Mouse (Mus musculus) hindbrain, embryonic 15.5 days (tissue): ENCODE data around the gene Aspg. TPM values are rescaled to one million over a fixed set of nuclear protein-coding genes. Genes with fewer than 3 reads are reported as not detected.
A peak's percentile ranks its signal among the peaks of the same experiment; 100 is the strongest.

Experiments used
- ATAC-seq: fragments of 200-750 bp; cut with Nextera tagmentation; 2 replicates; pipeline ENCODE4 v1.8.0; 2017; ENCODE audit warnings: low read depth, moderate number of reproducible peaks, moderate TSS enrichment; ENCODE audit not compliant: low FRiP score
- H3K27ac ChIP-seq: fragments of 300-500 bp; sonication (generic); replicated peaks from 2 replicates; pipeline ENCODE4 v1.5.1; 2015; ENCODE audit warnings: mild to moderate bottlenecking, inconsistent platforms
- H3K27me3 ChIP-seq: fragments of 300-500 bp; sonication (generic); 2 replicates; pipeline ENCODE4 v1.6.1; 2015; ENCODE audit warnings: control low read depth, inconsistent platforms
- H3K36me3 ChIP-seq: fragments of 300-500 bp; sonication (generic); 2 replicates; pipeline ENCODE4 v1.6.1; 2015; ENCODE audit warnings: control low read depth, inconsistent platforms
- H3K4me1 ChIP-seq: fragments of 300-500 bp; sonication (generic); replicated peaks from 2 replicates; pipeline ENCODE4 v1.6.1; 2015; ENCODE audit warnings: control low read depth, inconsistent platforms
- H3K4me2 ChIP-seq: fragments of 300-500 bp; sonication (generic); 2 replicates; pipeline ENCODE4 v1.6.1; 2015; ENCODE audit warnings: moderate library complexity, mild to moderate bottlenecking, inconsistent platforms
- H3K4me3 ChIP-seq: fragments of 300-500 bp; sonication (generic); 2 replicates; pipeline ENCODE4 v1.5.1; 2015; ENCODE audit warnings: mild to moderate bottlenecking, inconsistent platforms
- H3K9ac ChIP-seq: fragments of 300-500 bp; sonication (generic); 2 replicates; pipeline ENCODE4 v1.6.1; 2015; ENCODE audit warnings: inconsistent platforms
- H3K9me3 ChIP-seq: fragments of 300-500 bp; sonication (generic); 2 replicates; pipeline ENCODE4 v1.6.1; 2016; ENCODE audit warnings: control low read depth, inconsistent platforms
- WGBS: fragments of 180-500 bp; shearing (Covaris S2); methylation state at CpG from one replicate; pipeline ENCODE4 v1.1.7; 2015; 5-methylcytosine and 5-hydroxymethylcytosine counted together
- polyA plus RNA-seq: library from polyadenylated mRNA; unstranded; fragments of >200 nt; fragmentation: Nextera tagmentation; extraction: Ambion mirVana; gene quantifications from 2 replicates; pipeline ENCODE4 v1.2.1, GENCODE M21; 2015

Gene Aspg
- polyA plus RNA-seq, result 0.86 and 1.0 TPM in 2 replicates

DNA sequence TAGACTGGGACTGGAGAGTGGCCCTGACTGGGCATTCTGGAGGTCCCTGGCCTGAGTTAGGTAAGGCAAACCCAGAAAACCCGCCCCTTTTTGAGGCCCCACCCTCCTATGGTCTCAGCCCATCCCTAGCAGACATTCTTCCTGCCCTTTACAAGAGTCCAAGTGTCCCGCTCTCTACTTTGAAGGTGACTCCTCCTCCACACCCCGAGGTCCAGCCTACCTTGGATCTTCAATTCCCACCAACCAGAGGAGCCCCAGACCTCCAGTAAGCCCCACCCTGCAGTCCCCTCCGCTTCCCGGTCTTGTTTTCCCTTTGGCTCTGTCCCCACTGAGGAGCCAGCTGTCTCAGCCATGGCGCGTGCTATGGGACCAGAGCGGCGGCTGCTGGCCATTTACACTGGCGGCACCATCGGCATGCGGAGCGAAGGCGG, at the start of gene Aspg:
Gene Aspg (plus strand): TSS at position 139 of the 431 bp plus-strand sequence.
- Histone ChIP-seq H3K27me3 (peaks cover 13% of the 10 kb centered on the region), H3K36me3 (no peaks in the 10 kb centered on the region), H3K9me3 (no peaks in the 10 kb centered on the region), H3K4me3 (no peak within 1 kb of the TSS), H3K4me1 (no peaks in the 10 kb centered on the region; the same call in 1 of the 2 replicates), H3K4me2 (peak within 1 kb of the TSS; percentile 28), H3K27ac (no peak within 1 kb of the TSS), H3K9ac (no peak within 1 kb of the TSS)
- no peak for ATAC-seq
- 6% methylated on average over 14 of the region's 14 CpGs for WGBS

DNA sequence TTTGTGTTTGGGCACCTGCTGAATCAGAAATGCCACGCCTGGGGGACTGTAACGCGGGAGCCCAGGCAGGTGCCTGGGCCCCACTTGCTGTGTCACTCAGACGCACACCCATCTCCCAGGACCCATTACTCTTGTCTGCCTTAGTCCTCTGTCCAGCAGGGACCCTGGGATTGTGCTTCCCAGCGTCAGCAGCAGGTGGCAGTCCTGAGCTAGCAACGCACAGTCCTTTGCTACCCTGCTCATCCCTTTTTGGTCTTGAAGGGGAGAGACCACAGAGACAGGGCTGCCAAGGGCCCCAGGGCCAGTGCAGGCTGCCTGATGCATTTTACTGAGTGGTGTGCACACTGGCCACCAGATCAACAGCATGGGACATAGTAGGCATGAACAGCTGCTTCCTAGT, 28.8 kb upstream of the Aspg start:
- Histone ChIP-seq H3K27ac (no peak overlapping the region), H3K4me3 (no peak overlapping the region), H3K4me2 (no peak overlapping the region), H3K4me1 (no peaks in the 10 kb centered on the region), H3K9ac (no peak overlapping the region), H3K36me3 (no peaks in the 10 kb centered on the region), H3K27me3 (no peaks in the 10 kb centered on the region), H3K9me3 (no peaks in the 10 kb centered on the region)
- 5% methylated on average over 6 of the region's 6 CpGs for WGBS
- peak; percentile 63; the same call in 1 of the 2 replicates for ATAC-seq

DNA sequence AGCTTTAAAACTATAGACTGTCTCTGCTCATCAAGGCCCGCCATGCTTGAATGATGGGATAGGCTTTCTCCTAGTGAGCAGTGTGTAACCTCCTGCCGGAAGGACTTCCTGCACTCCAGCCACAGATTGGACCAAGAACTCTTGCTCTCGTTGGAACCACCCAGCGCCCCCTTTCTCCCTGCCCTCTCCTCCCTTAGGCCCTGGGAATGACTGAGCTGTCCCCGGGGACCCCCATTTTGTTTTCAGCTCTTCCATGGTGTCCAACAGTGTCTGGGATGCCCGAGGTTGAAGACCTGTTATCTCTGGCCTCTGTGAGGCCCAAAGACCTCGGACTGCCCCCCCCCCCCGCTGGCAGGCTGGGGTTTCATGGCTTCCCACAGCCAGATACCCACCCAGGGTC, 26.6 kb upstream of the Aspg start:
- WGBS, result 79% methylated on average over 8 of the region's 8 CpGs
- Histone ChIP-seq H3K9ac (no peak overlapping the region), H3K27me3 (no peaks in the 10 kb centered on the region), H3K4me3 (no peak overlapping the region), H3K27ac (no peak overlapping the region), H3K4me1 (no peaks in the 10 kb centered on the region), H3K4me2 (no peak overlapping the region), H3K36me3 (no peaks in the 10 kb centered on the region), H3K9me3 (no peaks in the 10 kb centered on the region)
- ATAC-seq, result no peak

DNA sequence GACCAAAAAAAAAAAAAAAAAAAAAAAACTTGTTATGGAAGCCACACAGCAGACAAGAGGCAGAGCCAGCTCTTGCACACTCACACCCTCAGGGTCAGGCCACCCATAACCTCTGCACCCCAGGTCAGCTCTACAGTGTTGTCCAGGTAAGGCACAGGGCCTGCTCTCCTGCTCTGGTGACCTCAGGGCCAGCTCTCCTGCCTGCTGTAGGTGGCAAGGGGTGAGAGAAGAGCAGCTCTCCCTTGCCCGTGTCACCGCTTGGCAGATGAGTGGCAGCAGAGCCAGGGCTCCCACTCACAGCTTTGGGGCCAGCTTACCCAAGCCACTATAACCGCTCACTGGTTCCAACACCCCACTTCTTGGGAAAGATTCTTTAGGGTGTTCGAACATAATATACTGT, 25.6 kb upstream of the Aspg start:
- Histone ChIP-seq H3K27me3 (no peaks in the 10 kb centered on the region), H3K4me2 (no peak overlapping the region)

DNA sequence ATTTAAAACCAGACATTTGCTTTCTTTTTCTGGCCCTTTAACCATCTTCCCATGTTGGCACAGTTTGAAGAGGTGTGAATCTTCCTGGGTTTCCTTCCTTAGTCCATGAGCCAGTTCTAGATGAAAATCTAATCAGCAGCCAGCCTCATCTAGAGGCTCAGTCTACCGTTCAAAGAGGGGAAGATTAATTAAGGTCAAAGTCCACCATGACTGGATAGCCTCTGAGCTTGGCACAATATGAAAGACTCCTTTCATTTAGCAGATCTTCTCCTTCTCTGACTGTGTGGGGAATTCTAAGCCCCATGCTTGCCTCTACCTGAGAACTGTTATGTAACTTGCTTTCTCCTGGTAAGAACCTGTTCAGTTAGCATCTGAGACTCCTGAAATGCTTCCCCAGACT, 24.2 kb upstream of the Aspg start:
- Histone ChIP-seq H3K36me3 (no peaks in the 10 kb centered on the region), H3K4me2 (no peak overlapping the region), H3K9me3 (no peaks in the 10 kb centered on the region), H3K4me3 (no peak overlapping the region), H3K27me3 (no peaks in the 10 kb centered on the region), H3K9ac (no peak overlapping the region), H3K4me1 (no peaks in the 10 kb centered on the region; the same call in 1 of the 2 replicates), H3K27ac (no peak overlapping the region)
- WGBS, result 38% methylated on average over 1 of the region's 1 CpGs
- no peak for ATAC-seq

More for the DNA sequence above, 25.6 kb upstream of the Aspg start:
- Histone ChIP-seq H3K4me1 (no peaks in the 10 kb centered on the region), H3K4me3 (no peak overlapping the region), H3K27ac (no peak overlapping the region), H3K36me3 (no peaks in the 10 kb centered on the region), H3K9me3 (no peaks in the 10 kb centered on the region), H3K9ac (no peak overlapping the region)
- no peak for ATAC-seq
- WGBS, result 87% methylated on average over 4 of the region's 4 CpGs

DNA sequence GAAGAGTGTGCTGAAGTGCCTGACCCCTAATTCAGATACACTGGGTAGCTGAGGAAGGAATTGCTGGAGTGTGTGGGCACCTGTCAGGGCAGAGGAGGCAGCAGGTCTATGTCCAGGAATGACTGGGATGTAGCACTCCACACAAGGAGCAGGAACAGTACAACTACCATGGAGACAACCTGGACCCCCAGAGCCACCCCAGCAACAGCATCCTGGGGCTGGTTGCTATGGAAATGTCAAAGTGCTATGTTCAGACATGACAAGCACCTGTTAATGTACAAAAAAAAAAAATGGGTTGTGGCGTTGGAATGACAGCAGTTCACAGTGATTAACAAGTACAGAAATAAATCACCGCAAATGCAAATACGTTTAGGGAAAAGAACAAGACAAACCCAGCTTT, 20.2 kb upstream of the Aspg start:
- no peak overlapping the region for H3K27ac ChIP-seq
- H3K9ac ChIP-seq, result no peak overlapping the region
- WGBS, result 75% methylated on average over 3 of the region's 3 CpGs

DNA sequence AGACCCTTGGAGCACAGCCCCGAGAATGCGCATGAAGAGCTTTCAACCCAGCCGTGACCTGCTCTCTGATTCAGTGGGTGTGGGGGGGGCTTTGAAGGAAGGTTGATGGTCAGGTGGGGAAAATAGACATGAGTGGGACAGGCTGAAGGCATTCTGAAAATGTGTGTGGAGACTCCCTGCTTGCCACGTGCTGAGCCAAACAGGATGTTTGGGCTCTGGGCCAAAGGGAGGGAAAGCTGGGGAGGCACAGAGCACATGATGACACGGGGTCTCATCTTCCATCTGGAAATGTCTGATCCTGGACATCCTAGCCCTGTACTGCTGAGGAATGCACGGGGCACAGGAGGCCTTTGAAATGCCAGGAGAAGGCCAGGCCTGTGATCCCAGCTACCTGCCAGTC, 19.8 kb upstream of the Aspg start:
- Histone ChIP-seq H3K9me3 (no peaks in the 10 kb centered on the region), H3K36me3 (no peaks in the 10 kb centered on the region), H3K27me3 (peaks cover 6% of the 10 kb centered on the region; the same call in 1 of the 2 replicates), H3K27ac (no peak overlapping the region), H3K4me1 (peaks cover 5% of the 10 kb centered on the region), H3K9ac (no peak overlapping the region), H3K4me2 (no peak overlapping the region), H3K4me3 (no peak overlapping the region)
- 65% methylated on average over 6 of the region's 6 CpGs for WGBS
- ATAC-seq, result no peak

More for the DNA sequence above, 20.2 kb upstream of the Aspg start:
- no peak for ATAC-seq
- peaks cover 5% of the 10 kb centered on the region for H3K4me1 ChIP-seq
- H3K9me3 ChIP-seq, result no peaks in the 10 kb centered on the region
- no peak overlapping the region for H3K4me3 ChIP-seq
- no peaks in the 10 kb centered on the region for H3K36me3 ChIP-seq
- H3K4me2 ChIP-seq, result no peak overlapping the region
- H3K27me3 ChIP-seq, result 0 out of 2 replicates have a peak, but pooled peaks cover under 1% of the 10 kb centered on the region

DNA sequence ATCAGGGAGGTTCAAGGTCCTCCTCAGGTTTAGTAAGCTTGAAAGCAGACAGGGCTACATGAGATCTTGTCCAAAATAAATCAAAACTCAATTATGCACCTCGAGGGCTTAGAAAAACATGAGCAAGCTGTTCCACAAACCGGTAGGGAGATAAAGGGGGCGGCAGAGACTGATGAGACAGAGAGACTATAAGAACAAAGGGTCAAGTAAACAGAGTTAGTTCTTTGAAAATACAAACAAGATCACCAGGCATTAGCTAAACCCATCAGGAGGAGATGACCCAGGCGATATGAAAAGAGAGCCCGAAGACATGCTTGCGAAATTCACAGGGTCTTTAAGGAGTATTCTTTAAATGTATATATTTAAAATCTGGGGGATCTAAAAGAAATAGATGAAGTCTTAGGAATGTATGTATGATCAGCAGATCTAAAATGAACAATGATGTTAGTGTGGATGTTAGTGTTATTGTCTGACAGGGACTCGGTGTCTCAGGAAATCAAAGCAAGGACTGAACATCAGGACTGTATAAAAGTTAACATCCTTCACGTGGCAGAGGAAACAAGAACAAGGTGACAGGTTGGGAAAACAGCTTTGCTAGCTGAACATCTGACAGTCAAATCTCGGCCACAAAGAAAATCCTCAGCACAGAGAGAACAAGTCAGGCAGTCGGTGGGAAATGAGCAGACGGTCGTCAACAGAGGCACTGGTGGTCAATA, 17.7 kb upstream of the Aspg start:
- H3K27me3 ChIP-seq, result peaks cover 7% of the 10 kb centered on the region; the same call in 1 of the 2 replicates
- H3K9me3 ChIP-seq, result no peaks in the 10 kb centered on the region
- H3K4me3 ChIP-seq, result no peak overlapping the region
- no peak overlapping the region for H3K4me2 ChIP-seq
- no peak overlapping the region for H3K9ac ChIP-seq
- WGBS, result 65% methylated on average over 12 of the region's 12 CpGs
- peaks cover 5% of the 10 kb centered on the region for H3K4me1 ChIP-seq
- H3K27ac ChIP-seq, result no peak overlapping the region
- H3K36me3 ChIP-seq, result no peaks in the 10 kb centered on the region
- no peak for ATAC-seq

DNA sequence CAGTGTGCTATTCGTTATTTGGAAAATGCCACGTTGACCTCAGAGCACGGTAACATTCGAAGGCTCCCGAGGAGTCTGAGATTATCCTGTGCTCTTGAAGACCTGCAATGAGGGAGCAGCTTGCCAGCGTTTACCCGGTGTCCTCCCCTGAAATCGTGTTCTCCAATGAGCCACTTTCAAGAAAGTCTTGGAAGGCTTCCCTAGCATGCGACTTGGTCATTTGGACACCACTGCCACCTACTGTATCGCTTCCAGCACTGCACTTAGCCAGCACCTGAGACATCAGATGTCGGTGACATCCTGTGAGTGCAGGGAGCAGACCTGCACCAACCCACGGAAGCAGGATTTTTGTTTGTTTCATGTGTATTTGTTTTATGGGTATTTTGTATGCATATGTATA, 15.4 kb upstream of the Aspg start:
- no peak overlapping the region for H3K9ac ChIP-seq
- no peak overlapping the region for H3K4me3 ChIP-seq
- 9% methylated on average over 12 of the region's 12 CpGs for WGBS
- no peaks in the 10 kb centered on the region for H3K9me3 ChIP-seq
- H3K27me3 ChIP-seq, result peaks cover 7% of the 10 kb centered on the region; the same call in 1 of the 2 replicates
- no peak overlapping the region for H3K27ac ChIP-seq
- H3K4me1 ChIP-seq, result peaks cover 5% of the 10 kb centered on the region
- H3K36me3 ChIP-seq, result no peaks in the 10 kb centered on the region
- peak overlapping the region; percentile 42 for H3K4me2 ChIP-seq
- ATAC-seq, result peak; percentile 69; the same call in 1 of the 2 replicates

DNA sequence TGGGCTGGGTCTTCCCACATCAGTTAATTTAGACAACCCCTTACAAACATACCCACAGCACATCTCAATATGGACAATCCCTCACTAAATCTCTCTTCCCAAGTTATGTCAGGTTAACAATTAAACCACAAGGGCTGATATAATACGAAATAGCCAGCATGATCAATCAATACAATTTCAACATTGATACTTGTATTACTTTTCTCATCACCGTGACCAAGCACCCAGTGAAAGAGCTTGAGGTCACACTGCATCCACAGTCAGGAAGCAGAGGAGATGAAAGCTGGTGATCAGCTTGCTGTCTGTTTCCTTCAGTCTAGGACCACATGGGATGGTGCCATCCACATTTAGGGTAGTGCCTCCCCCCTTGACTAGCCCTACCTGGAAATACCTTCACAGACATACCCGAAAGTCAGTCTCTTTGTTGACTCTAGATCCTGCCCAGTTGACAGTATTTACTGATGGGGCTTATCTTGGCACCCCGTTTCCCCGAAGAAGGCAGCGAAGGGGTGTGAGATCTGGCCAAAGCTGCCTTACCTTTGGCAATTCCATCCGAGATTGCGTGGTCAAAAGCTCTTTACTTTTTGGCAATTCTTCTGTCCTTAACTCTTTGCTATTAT, 12.1 kb upstream of the Aspg start:
- Histone ChIP-seq H3K4me2 (no peak overlapping the region), H3K4me1 (peaks cover 5% of the 10 kb centered on the region), H3K9me3 (no peaks in the 10 kb centered on the region), H3K27ac (no peak overlapping the region), H3K27me3 (peaks cover 7% of the 10 kb centered on the region; the same call in 1 of the 2 replicates), H3K9ac (no peak overlapping the region), H3K4me3 (no peak overlapping the region), H3K36me3 (no peaks in the 10 kb centered on the region)
- ATAC-seq, result no peak
- 88% methylated on average over 8 of the region's 8 CpGs for WGBS

DNA sequence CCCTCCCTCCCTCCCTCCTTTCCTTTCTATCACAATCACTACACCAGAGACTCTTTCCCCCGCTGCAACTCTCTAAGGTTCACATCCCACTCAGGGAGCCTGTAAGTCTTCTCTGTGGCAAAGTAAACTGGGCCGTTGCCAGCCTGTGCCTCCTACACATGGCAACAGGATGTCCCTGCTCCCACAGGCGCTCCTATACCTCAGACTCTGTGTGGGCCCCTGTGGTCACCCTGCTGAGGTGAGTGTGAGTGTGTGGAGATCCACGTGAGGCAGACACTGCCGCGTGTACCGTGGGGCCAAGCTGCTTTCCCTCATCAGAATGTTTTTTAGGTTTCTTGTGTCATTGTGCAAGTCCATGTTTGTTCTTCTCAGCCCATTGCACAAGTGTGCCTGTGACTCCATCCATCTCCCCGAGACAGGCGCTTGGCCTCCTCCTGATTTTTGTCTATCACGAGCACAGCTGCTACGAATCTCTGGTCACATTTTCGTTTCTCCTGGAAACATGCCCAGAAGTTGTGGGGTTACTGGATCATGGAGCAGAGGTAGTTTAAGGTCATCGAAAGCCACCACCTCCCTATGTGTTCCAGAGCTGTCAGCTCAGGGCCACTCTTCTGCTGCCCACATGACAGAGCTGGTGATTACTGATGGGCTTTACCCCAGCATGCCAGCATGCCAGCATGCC, 10.3 kb upstream of the Aspg start:
- H3K27me3 ChIP-seq, result peaks cover 7% of the 10 kb centered on the region; the same call in 1 of the 2 replicates
- no peaks in the 10 kb centered on the region for H3K36me3 ChIP-seq
- no peak overlapping the region for H3K4me2 ChIP-seq
- 66% methylated on average over 13 of the region's 13 CpGs for WGBS
- ATAC-seq, result no peak; the same call in 1 of the 2 replicates
- no peak overlapping the region for H3K9ac ChIP-seq
- no peaks in the 10 kb centered on the region for H3K9me3 ChIP-seq
- H3K4me3 ChIP-seq, result no peak overlapping the region
- H3K27ac ChIP-seq, result no peak overlapping the region
- no peaks in the 10 kb centered on the region for H3K4me1 ChIP-seq

DNA sequence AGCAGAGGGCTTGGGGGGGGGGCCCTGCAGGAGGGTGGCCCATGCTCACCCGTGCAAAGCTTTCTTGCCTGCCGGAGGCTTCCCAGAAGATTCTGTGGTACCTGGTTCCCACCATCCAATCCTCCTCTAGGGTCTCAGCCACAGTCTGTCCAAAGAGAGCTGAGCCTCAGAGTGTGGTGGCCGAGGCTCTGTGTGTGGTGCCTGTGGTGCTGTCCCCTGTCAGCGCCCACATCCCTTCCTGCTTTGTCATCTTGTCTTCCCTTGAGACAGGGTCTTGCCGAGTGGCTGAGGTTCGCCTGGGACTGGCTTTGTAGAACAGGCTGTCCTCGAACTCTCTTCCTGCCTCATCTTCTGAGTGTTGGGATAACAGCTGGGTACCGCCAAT, 9.8 kb upstream of the Aspg start:
- no peak for ATAC-seq
- Histone ChIP-seq H3K27me3 (peaks cover 1% of the 10 kb centered on the region; the same call in 1 of the 2 replicates), H3K4me1 (no peaks in the 10 kb centered on the region), H3K9me3 (no peaks in the 10 kb centered on the region), H3K36me3 (no peaks in the 10 kb centered on the region), H3K9ac (no peak overlapping the region), H3K27ac (no peak overlapping the region), H3K4me3 (no peak overlapping the region), H3K4me2 (no peak overlapping the region)
- WGBS, result 76% methylated on average over 8 of the region's 8 CpGs
